Mouse (Mus musculus): ENCODE data around the gene AC134908.4. TPM values are rescaled to one million over a fixed set of nuclear protein-coding genes. Genes with fewer than 3 reads are reported as not detected.
"Not testable (repeated sequence)": the region's sequence is repeated elsewhere in the genome, so short reads cannot be mapped to it uniquely, and the experiment has no call there.

Gene AC134908.4
- polyA plus RNA-seq, 1 experiment from 2014 or later: 0.55 TPM

- H3K4me3 ChIP-seq (ENCODE audit: low read depth, low read length): peak overlapping the region; percentile 11; the same call in 1 of the 2 replicates
- ATAC-seq (ENCODE audit: low read depth): no peak; the same call in 1 of the 2 replicates
- H3K4me1 ChIP-seq (ENCODE audit: control insufficient read depth, insufficient read depth, low read length): peaks cover 24% of the 10 kb centered on the region
- WGBS: 2% methylated on average over 20 of the region's 20 CpGs
- peaks cover 8% of the 10 kb centered on the region; the same call in 1 of the 2 replicates for H3K27me3 ChIP-seq (ENCODE audit: control insufficient read depth, insufficient read depth, low read length)
- no peak overlapping the region; the same call in 1 of the 2 replicates for H3K9ac ChIP-seq (replicated peaks; ENCODE audit: low read depth, low read length)
- H3K4me2 ChIP-seq (ENCODE audit: low read depth, low read length): peak overlapping the region; percentile 34
- H3K36me3 ChIP-seq (ENCODE audit: control insufficient read depth, insufficient read depth, low read length): peaks cover 15% of the 10 kb centered on the region
- no peaks in the 10 kb centered on the region for H3K9me3 ChIP-seq (ENCODE audit: control insufficient read depth, low read length)
- 0 out of 2 replicates have a peak overlapping the region, but pooled peaks have one; percentile 2 for H3K27ac ChIP-seq (ENCODE audit: low read depth, low read length)
These were observed 18.0 kb upstream of the AC134908.4 start for GRCm38 (mm10) chr17:25813471-25813870.

DNA sequence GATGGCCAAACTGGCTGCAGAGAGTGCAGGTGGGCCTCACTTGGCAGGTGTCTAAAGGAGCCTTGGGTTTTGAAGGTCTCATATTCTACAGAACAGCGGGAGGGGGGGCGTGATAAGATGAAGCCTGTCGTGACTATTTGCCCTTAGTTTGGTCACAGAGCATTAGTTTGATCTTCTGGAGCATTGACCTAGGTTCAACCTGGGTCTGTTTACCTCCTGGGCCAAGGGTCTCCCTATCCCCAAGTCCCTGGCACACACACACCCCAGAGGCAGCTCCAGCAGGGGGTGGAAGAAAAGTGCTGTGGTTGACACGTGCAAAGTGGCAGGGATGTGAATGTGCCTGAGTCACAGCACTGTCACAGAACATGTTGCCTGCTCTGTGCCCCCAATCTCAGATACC is 15.4 kb upstream of the AC134908.4 start:
- Histone ChIP-seq H3K27me3 (ENCODE audit: control insufficient read depth, insufficient read depth, low read length) (no peaks in the 10 kb centered on the region), H3K9me3 (ENCODE audit: control insufficient read depth, low read length) (no peaks in the 10 kb centered on the region), H3K36me3 (ENCODE audit: control insufficient read depth, insufficient read depth, low read length) (no peaks in the 10 kb centered on the region), H3K9ac (replicated peaks; ENCODE audit: low read depth, low read length) (no peak overlapping the region), H3K4me3 (ENCODE audit: low read depth, low read length) (no peak overlapping the region), H3K4me2 (ENCODE audit: low read depth, low read length) (peak overlapping the region; percentile 99; the same call in 1 of the 2 replicates), H3K4me1 (ENCODE audit: control insufficient read depth, insufficient read depth, low read length) (peaks cover 24% of the 10 kb centered on the region), H3K27ac (ENCODE audit: low read depth, low read length) (no peak overlapping the region)
- no peak for ATAC-seq (ENCODE audit: low read depth)
- 70% methylated on average over 4 of the region's 4 CpGs for WGBS

- Histone ChIP-seq H3K9me3 (ENCODE audit: control insufficient read depth, low read length) (no peaks in the 10 kb centered on the region), H3K27me3 (ENCODE audit: control insufficient read depth, insufficient read depth, low read length) (no peaks in the 10 kb centered on the region), H3K9ac (replicated peaks; ENCODE audit: low read depth, low read length) (peak overlapping the region; percentile 94), H3K4me2 (ENCODE audit: low read depth, low read length) (peak overlapping the region; percentile 99), H3K36me3 (ENCODE audit: control insufficient read depth, insufficient read depth, low read length) (no peaks in the 10 kb centered on the region), H3K4me1 (ENCODE audit: control insufficient read depth, insufficient read depth, low read length) (peaks cover 24% of the 10 kb centered on the region), H3K27ac (ENCODE audit: low read depth, low read length) (peak overlapping the region; percentile 97), H3K4me3 (ENCODE audit: low read depth, low read length) (peak overlapping the region; percentile 90)
- ATAC-seq (ENCODE audit: low read depth): peak; percentile 47; the same call in 1 of the 2 replicates
- 5% methylated on average over 23 of the region's 25 CpGs for WGBS
These were observed 14.3 kb upstream of the AC134908.4 start for GRCm38 (mm10) chr17:25809606-25810340.

DNA sequence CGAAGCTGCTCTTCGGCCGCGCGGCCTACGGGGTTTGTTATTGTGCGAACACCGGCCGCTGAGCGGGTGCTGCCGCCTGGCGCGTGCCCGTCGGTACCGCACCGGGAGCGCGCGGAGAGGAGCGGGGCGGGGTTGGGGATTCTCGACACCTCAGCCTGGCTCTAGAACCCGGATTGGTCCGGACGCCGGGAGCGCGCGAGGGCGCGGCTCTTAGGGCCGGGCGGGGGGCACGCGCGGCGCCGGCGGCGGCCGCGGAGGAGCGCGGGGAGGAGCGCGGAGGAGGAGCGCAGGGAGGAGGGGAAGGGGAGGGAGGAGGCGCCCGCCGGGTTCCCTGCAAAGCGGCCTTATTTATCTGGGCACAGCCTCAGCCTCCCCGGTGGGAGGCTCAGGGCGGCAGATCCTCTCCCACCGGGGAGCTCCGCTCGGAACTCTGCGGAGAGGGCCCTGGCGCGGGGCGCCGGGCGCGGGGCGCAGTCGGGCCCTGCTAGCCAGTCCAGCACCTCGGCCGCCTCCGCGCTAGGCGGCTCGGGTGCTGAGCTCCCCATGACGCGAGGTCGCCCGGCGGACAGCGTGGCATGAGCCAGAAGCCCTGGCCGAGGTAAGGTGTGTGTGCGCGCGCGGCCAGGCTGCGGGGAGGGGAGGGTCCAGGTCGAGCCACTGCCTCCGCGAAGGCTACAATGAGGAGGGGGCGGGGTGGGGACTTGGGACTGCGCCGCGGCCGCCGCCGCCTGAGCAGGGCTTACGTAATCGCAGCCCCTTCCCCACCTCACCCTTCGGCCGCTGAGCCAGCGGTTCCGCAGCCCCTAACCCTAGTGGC is 13.5 kb upstream of the AC134908.4 start, which contains the start of gene Fbxl16:
Gene Fbxl16, plus strand, starts transcription at position 297 of the 817 bp plus-strand sequence.
- WGBS: under 1% methylated on average over 67 of the region's 100 CpGs

GRCm38 (mm10) chr17:25808028-25808427 is 12.6 kb upstream of the AC134908.4 start:
- Histone ChIP-seq H3K27me3 (ENCODE audit: control insufficient read depth, insufficient read depth, low read length) (no peaks in the 10 kb centered on the region), H3K9ac (replicated peaks; ENCODE audit: low read depth, low read length) (peak overlapping the region; percentile 94), H3K27ac (ENCODE audit: low read depth, low read length) (peak overlapping the region; percentile 97), H3K9me3 (ENCODE audit: control insufficient read depth, low read length) (no peaks in the 10 kb centered on the region), H3K4me2 (ENCODE audit: low read depth, low read length) (peak overlapping the region; percentile 99), H3K4me3 (ENCODE audit: low read depth, low read length) (peak overlapping the region; percentile 90; the same call in 1 of the 2 replicates), H3K4me1 (ENCODE audit: control insufficient read depth, insufficient read depth, low read length) (peaks cover 26% of the 10 kb centered on the region), H3K36me3 (ENCODE audit: control insufficient read depth, insufficient read depth, low read length) (no peaks in the 10 kb centered on the region)
- no peak for ATAC-seq (ENCODE audit: low read depth)
- WGBS: 38% methylated on average over 5 of the region's 5 CpGs

More for the DNA sequence above, 13.5 kb upstream of the AC134908.4 start, which contains the start of gene Fbxl16:
- peak within 1 kb of the TSS; percentile 90 for H3K4me3 ChIP-seq (ENCODE audit: low read depth, low read length)
- peak within 1 kb of the TSS; percentile 99 for H3K4me2 ChIP-seq (ENCODE audit: low read depth, low read length)
- H3K9ac ChIP-seq (replicated peaks; ENCODE audit: low read depth, low read length): peak within 1 kb of the TSS; percentile 94
- H3K9me3 ChIP-seq (ENCODE audit: control insufficient read depth, low read length): no peaks in the 10 kb centered on the region
- no peaks in the 10 kb centered on the region for H3K36me3 ChIP-seq (ENCODE audit: control insufficient read depth, insufficient read depth, low read length)
- peaks cover 24% of the 10 kb centered on the region for H3K4me1 ChIP-seq (ENCODE audit: control insufficient read depth, insufficient read depth, low read length)
- peak within 1 kb of the TSS; percentile 97 for H3K27ac ChIP-seq (ENCODE audit: low read depth, low read length)
- H3K27me3 ChIP-seq (ENCODE audit: control insufficient read depth, insufficient read depth, low read length): no peaks in the 10 kb centered on the region
- ATAC-seq (ENCODE audit: low read depth): peak; percentile 89

- not testable (repeated sequence) for H3K4me2 ChIP-seq (ENCODE audit: low read depth, low read length); H3K36me3 ChIP-seq (ENCODE audit: control insufficient read depth, insufficient read depth, low read length); H3K27me3 ChIP-seq (ENCODE audit: control insufficient read depth, insufficient read depth, low read length); H3K9me3 ChIP-seq (ENCODE audit: control insufficient read depth, low read length); H3K4me3 ChIP-seq (ENCODE audit: low read depth, low read length); H3K27ac ChIP-seq (ENCODE audit: low read depth, low read length); ATAC-seq (ENCODE audit: low read depth); H3K9ac ChIP-seq (replicated peaks; ENCODE audit: low read depth, low read length)
- H3K4me1 ChIP-seq (ENCODE audit: control insufficient read depth, insufficient read depth, low read length): peaks cover 25% of the 10 kb centered on the region
- 55% methylated on average over 2 of the region's 2 CpGs for WGBS
These were observed 12.0 kb upstream of the AC134908.4 start for GRCm38 (mm10) chr17:25807452-25807851.

DNA sequence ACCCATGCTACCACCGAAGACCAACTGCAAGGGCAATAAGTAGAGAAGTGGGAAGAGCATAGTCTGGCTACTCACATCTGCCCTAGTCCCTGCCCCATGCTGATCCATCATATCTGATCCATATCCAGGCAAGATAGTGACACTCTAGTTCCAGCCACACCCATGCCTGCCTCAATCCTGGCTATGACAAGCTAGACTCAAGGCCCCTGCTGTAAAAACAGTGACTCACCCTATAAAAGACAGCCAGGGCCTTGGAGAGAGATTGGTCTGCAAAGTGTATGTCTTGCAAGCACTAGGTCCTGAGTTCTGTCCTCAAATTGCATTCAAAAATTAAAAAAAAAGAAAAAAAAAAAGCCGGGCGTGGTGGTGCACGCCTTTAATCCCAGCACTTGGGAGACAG is 11.0 kb upstream of the AC134908.4 start:
- H3K4me2 ChIP-seq (ENCODE audit: low read depth, low read length): no peak overlapping the region
- no peak overlapping the region for H3K4me3 ChIP-seq (ENCODE audit: low read depth, low read length)
- no peaks in the 10 kb centered on the region for H3K27me3 ChIP-seq (ENCODE audit: control insufficient read depth, insufficient read depth, low read length)
- ATAC-seq (ENCODE audit: low read depth): no peak
- peaks cover 28% of the 10 kb centered on the region for H3K4me1 ChIP-seq (ENCODE audit: control insufficient read depth, insufficient read depth, low read length)
- no peak overlapping the region for H3K27ac ChIP-seq (ENCODE audit: low read depth, low read length)
- H3K36me3 ChIP-seq (ENCODE audit: control insufficient read depth, insufficient read depth, low read length): no peaks in the 10 kb centered on the region
- 76% methylated on average over 4 of the region's 4 CpGs for WGBS
- no peaks in the 10 kb centered on the region for H3K9me3 ChIP-seq (ENCODE audit: control insufficient read depth, low read length)
- H3K9ac ChIP-seq (replicated peaks; ENCODE audit: low read depth, low read length): no peak overlapping the region

DNA sequence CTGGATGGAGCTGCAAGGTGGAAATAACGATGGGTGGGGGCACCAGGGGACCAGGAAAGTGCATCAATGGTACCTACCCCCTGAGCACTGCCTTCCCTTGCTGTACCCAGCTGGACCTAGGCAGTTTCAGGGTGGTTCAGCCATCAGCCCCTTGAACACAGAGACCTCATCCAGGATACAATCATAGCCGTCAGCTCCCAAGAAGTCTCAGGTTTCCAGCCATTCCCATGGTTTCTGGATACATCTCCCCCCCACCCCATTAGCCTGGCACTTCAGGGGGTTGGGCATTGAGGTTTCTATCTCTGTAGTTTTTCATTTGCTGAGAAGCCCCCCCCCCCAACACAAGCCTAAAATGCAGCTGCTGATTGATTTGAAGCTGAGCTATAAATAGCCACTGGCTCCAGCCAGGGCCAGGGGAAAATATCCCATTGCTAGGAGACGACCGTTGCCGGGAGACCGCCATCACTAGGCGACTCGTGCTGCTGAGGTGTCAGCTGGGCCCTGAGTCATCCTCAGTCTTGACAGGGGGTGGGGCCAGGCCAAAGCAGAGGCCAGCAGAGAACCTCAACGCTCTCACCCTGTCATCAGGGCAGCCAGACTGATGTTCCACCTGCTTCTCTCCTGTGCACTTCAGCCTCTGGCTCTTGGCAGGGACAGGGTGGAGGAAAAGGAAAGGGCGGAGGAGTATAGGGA is 7.5 kb upstream of the AC134908.4 start:
- Histone ChIP-seq H3K27me3 (ENCODE audit: control insufficient read depth, insufficient read depth, low read length) (no peaks in the 10 kb centered on the region), H3K36me3 (ENCODE audit: control insufficient read depth, insufficient read depth, low read length) (no peaks in the 10 kb centered on the region), H3K27ac (ENCODE audit: low read depth, low read length) (peak overlapping the region; percentile 73), H3K9ac (replicated peaks; ENCODE audit: low read depth, low read length) (peak overlapping the region; percentile 1; the same call in 1 of the 2 replicates), H3K4me3 (ENCODE audit: low read depth, low read length) (no peak overlapping the region), H3K4me2 (ENCODE audit: low read depth, low read length) (peak overlapping the region; percentile 19; the same call in 1 of the 2 replicates), H3K4me1 (ENCODE audit: control insufficient read depth, insufficient read depth, low read length) (peaks cover 13% of the 10 kb centered on the region), H3K9me3 (ENCODE audit: control insufficient read depth, low read length) (no peaks in the 10 kb centered on the region)
- 9% methylated on average over 10 of the region's 10 CpGs for WGBS
- ATAC-seq (ENCODE audit: low read depth): peak; percentile 89

Data from neural tube, embryonic 14.5 days (tissue).